Mouse (Mus musculus): ENCODE measurements around the gene Rae1. TPM values are rescaled to one million over a fixed set of nuclear protein-coding genes. Genes with fewer than 3 reads are reported as not detected.

Gene Rae1
- polyA plus RNA-seq, 1 experiment from 2014 or later, result 106 TPM

- Histone ChIP-seq H3K9me3 (no peaks in the 10 kb centered on the region), H3K9ac (peak overlapping the region; percentile 84), H3K4me2 (peak overlapping the region; percentile 94), H3K36me3 (peaks cover 4% of the 10 kb centered on the region; the same call in 1 of the 2 replicates), H3K27me3 (peaks cover 36% of the 10 kb centered on the region), H3K4me3 (peak overlapping the region; percentile 84), H3K27ac (replicated peaks) (peak overlapping the region; percentile 74), H3K4me1 (replicated peaks) (peaks cover 69% of the 10 kb centered on the region)
- under 1% methylated on average over 51 of the region's 51 CpGs for WGBS
- ATAC-seq (ENCODE audit: low read depth), result peak; percentile 45
These were observed 22.3 kb downstream of the Rae1 start for GRCm38 (mm10) chr2:173022056-173022681.

GRCm38 (mm10) chr2:173022813-173023212 lies 22.9 kb downstream of the Rae1 start:
- 21% methylated on average over 10 of the region's 10 CpGs for WGBS
- Histone ChIP-seq H3K9ac (peak overlapping the region; percentile 84), H3K27ac (replicated peaks) (no peak overlapping the region), H3K4me2 (peak overlapping the region; percentile 94), H3K27me3 (peaks cover 31% of the 10 kb centered on the region), H3K4me3 (peak overlapping the region; percentile 84), H3K9me3 (no peaks in the 10 kb centered on the region), H3K36me3 (peaks cover 6% of the 10 kb centered on the region), H3K4me1 (replicated peaks) (peaks cover 75% of the 10 kb centered on the region)
- ATAC-seq (ENCODE audit: low read depth), result no peak

GRCm38 (mm10) chr2:173023371-173023851 lies 23.5 kb downstream of the Rae1 start:
- H3K4me2 ChIP-seq, result peak overlapping the region; percentile 94
- no peak for ATAC-seq (ENCODE audit: low read depth)
- no peaks in the 10 kb centered on the region for H3K9me3 ChIP-seq
- peaks cover 25% of the 10 kb centered on the region for H3K27me3 ChIP-seq
- peaks cover 81% of the 10 kb centered on the region for H3K4me1 ChIP-seq (replicated peaks)
- H3K27ac ChIP-seq (replicated peaks), result no peak overlapping the region
- peaks cover 11% of the 10 kb centered on the region for H3K36me3 ChIP-seq
- peak overlapping the region; percentile 84 for H3K4me3 ChIP-seq
- peak overlapping the region; percentile 84 for H3K9ac ChIP-seq
- WGBS, result 88% methylated on average over 7 of the region's 7 CpGs

- Histone ChIP-seq H3K4me2 (peak overlapping the region; percentile 94), H3K4me1 (replicated peaks) (peaks cover 77% of the 10 kb centered on the region), H3K27ac (replicated peaks) (no peak overlapping the region), H3K36me3 (peaks cover 15% of the 10 kb centered on the region), H3K9me3 (no peaks in the 10 kb centered on the region), H3K9ac (0 out of 2 replicates have a peak overlapping the region, but pooled peaks have one; percentile 38), H3K27me3 (peaks cover 20% of the 10 kb centered on the region), H3K4me3 (peak overlapping the region; percentile 84)
- ATAC-seq (ENCODE audit: low read depth), result no peak
- WGBS, result 77% methylated on average over 4 of the region's 4 CpGs
These were observed 24.0 kb downstream of the Rae1 start for GRCm38 (mm10) chr2:173023966-173024365.

GRCm38 (mm10) chr2:173024392-173024791 lies 24.5 kb downstream of the Rae1 start:
- Histone ChIP-seq H3K4me2 (peak overlapping the region; percentile 94), H3K4me3 (0 out of 2 replicates have a peak overlapping the region, but pooled peaks have one; percentile 84), H3K36me3 (peaks cover 20% of the 10 kb centered on the region), H3K9me3 (no peaks in the 10 kb centered on the region), H3K9ac (peak overlapping the region; percentile 38; the same call in 1 of the 2 replicates), H3K27me3 (peaks cover 15% of the 10 kb centered on the region), H3K27ac (replicated peaks) (no peak overlapping the region), H3K4me1 (replicated peaks) (peaks cover 74% of the 10 kb centered on the region)
- 72% methylated on average over 8 of the region's 8 CpGs for WGBS
- ATAC-seq (ENCODE audit: low read depth), result no peak

GRCm38 (mm10) chr2:173024938-173025337 lies 25.0 kb downstream of the Rae1 start:
- Histone ChIP-seq H3K4me1 (replicated peaks) (peaks cover 69% of the 10 kb centered on the region), H3K36me3 (peaks cover 25% of the 10 kb centered on the region), H3K27ac (replicated peaks) (peak overlapping the region; percentile 28; the same call in 1 of the 2 replicates), H3K9ac (peak overlapping the region; percentile 9; the same call in 1 of the 2 replicates), H3K4me2 (peak overlapping the region; percentile 94; the same call in 1 of the 2 replicates), H3K9me3 (no peaks in the 10 kb centered on the region), H3K4me3 (0 out of 2 replicates have a peak overlapping the region, but pooled peaks have one; percentile 10), H3K27me3 (peaks cover 11% of the 10 kb centered on the region)
- ATAC-seq (ENCODE audit: low read depth), result no peak
- 20% methylated on average over 4 of the region's 4 CpGs for WGBS

- Histone ChIP-seq H3K27me3 (peaks cover 1% of the 10 kb centered on the region), H3K9me3 (no peaks in the 10 kb centered on the region), H3K4me2 (no peak overlapping the region), H3K4me1 (replicated peaks) (peaks cover 62% of the 10 kb centered on the region), H3K9ac (no peak overlapping the region), H3K27ac (replicated peaks) (no peak overlapping the region), H3K4me3 (no peak overlapping the region), H3K36me3 (peaks cover 38% of the 10 kb centered on the region)
- no peak for ATAC-seq (ENCODE audit: low read depth)
- WGBS, result 88% methylated on average over 5 of the region's 5 CpGs
These were observed 26.4 kb downstream of the Rae1 start for GRCm38 (mm10) chr2:173026286-173026685.

GRCm38 (mm10) chr2:173026688-173027131 lies 26.8 kb downstream of the Rae1 start:
- Histone ChIP-seq H3K36me3 (peaks cover 42% of the 10 kb centered on the region), H3K27me3 (no peaks in the 10 kb centered on the region), H3K9ac (no peak overlapping the region), H3K27ac (replicated peaks) (no peak overlapping the region), H3K4me2 (no peak overlapping the region), H3K9me3 (no peaks in the 10 kb centered on the region), H3K4me3 (no peak overlapping the region), H3K4me1 (replicated peaks) (peaks cover 62% of the 10 kb centered on the region)
- 76% methylated on average over 3 of the region's 3 CpGs for WGBS
- ATAC-seq (ENCODE audit: low read depth), result no peak

GRCm38 (mm10) chr2:173027169-173027823 lies 27.4 kb downstream of the Rae1 start:
- peaks cover 48% of the 10 kb centered on the region for H3K36me3 ChIP-seq
- H3K4me1 ChIP-seq (replicated peaks), result peaks cover 62% of the 10 kb centered on the region

GRCm38 (mm10) chr2:173027824-173028495 lies 28.0 kb downstream of the Rae1 start:
- Histone ChIP-seq H3K27me3 (no peaks in the 10 kb centered on the region), H3K9me3 (no peaks in the 10 kb centered on the region), H3K36me3 (peaks cover 55% of the 10 kb centered on the region), H3K27ac (replicated peaks) (no peak overlapping the region), H3K4me2 (no peak overlapping the region), H3K4me3 (no peak overlapping the region), H3K9ac (no peak overlapping the region), H3K4me1 (replicated peaks) (peaks cover 55% of the 10 kb centered on the region)
- WGBS, result 56% methylated on average over 4 of the region's 4 CpGs
- no peak for ATAC-seq (ENCODE audit: low read depth)

More at GRCm38 (mm10) chr2:173027169-173027823, 27.4 kb downstream of the Rae1 start:
- no peak overlapping the region for H3K9ac ChIP-seq
- H3K27me3 ChIP-seq, result no peaks in the 10 kb centered on the region
- no peaks in the 10 kb centered on the region for H3K9me3 ChIP-seq
- 91% methylated on average over 6 of the region's 6 CpGs for WGBS
- no peak overlapping the region for H3K4me2 ChIP-seq
- no peak overlapping the region for H3K27ac ChIP-seq (replicated peaks)
- ATAC-seq (ENCODE audit: low read depth), result no peak
- H3K4me3 ChIP-seq, result no peak overlapping the region

- H3K9ac ChIP-seq, result no peak overlapping the region
- H3K9me3 ChIP-seq, result no peaks in the 10 kb centered on the region
- 89% methylated on average over 3 of the region's 3 CpGs for WGBS
- H3K4me3 ChIP-seq, result no peak overlapping the region
- no peak overlapping the region for H3K4me2 ChIP-seq
- no peak for ATAC-seq (ENCODE audit: low read depth)
- H3K36me3 ChIP-seq, result peaks cover 61% of the 10 kb centered on the region
- H3K27ac ChIP-seq (replicated peaks), result no peak overlapping the region
- H3K4me1 ChIP-seq (replicated peaks), result peaks cover 49% of the 10 kb centered on the region
- no peaks in the 10 kb centered on the region for H3K27me3 ChIP-seq
These were observed 28.7 kb downstream of the Rae1 start for GRCm38 (mm10) chr2:173028508-173029031.
